Mouse (Mus musculus) thymus, adult 2 months (tissue): Measurements from ENCODE around the gene Olfr433. TPM values are rescaled to one million over a fixed set of nuclear protein-coding genes. Genes with fewer than 3 reads are reported as not detected.
"Not testable (repeated sequence)": the region's sequence is repeated elsewhere in the genome, so short reads cannot be mapped to it uniquely, and the experiment has no call there.

Experiments used
- DNase-seq: peaks from one replicate; pipeline ENCODE4 v3.0.0; 2021
- H3K27ac ChIP-seq: fragments of 200-500 bp; 2 replicates; pipeline ENCODE4 v1.5.1; 2012; ENCODE audit warnings: low read length, control low read depth; ENCODE audit not compliant: control insufficient read depth, insufficient read depth
- H3K27me3 ChIP-seq: fragments of 200-500 bp; 2 replicates; pipeline ENCODE4 v1.6.1; 2012; ENCODE audit warnings: mild to moderate bottlenecking, low read length, moderate library complexity, mixed read lengths; ENCODE audit not compliant: control insufficient read depth, insufficient read depth
- H3K36me3 ChIP-seq: fragments of 200-500 bp; 2 replicates; pipeline ENCODE4 v1.6.1; 2012; ENCODE audit warnings: mild to moderate bottlenecking, low read length, moderate library complexity; ENCODE audit not compliant: control insufficient read depth, insufficient read depth
- H3K4me1 ChIP-seq: fragments of 200-500 bp; replicated peaks from 2 replicates; pipeline ENCODE4 v1.6.1; 2012; ENCODE audit warnings: low read length; ENCODE audit not compliant: control insufficient read depth, insufficient read depth
- H3K4me3 ChIP-seq: fragments of 200-500 bp; 2 replicates; pipeline ENCODE4 v1.5.1; 2012; ENCODE audit warnings: mild to moderate bottlenecking, low read length, control low read depth, moderate library complexity; ENCODE audit not compliant: control insufficient read depth, insufficient read depth
- CTCF ChIP-seq: fragments of 200-500 bp; IDR thresholded peaks from 2 replicates; pipeline ENCODE4 v1.5.1; 2012; ENCODE audit warnings: mild to moderate bottlenecking, control low read depth, low read length, moderate library complexity, borderline replicate concordance; ENCODE audit not compliant: control insufficient read depth, poor library complexity, insufficient read depth; ENCODE audit errors: extremely low read depth
- POLR2A ChIP-seq: fragments of 200-500 bp; IDR thresholded peaks from 2 replicates; pipeline ENCODE4 v1.6.1; 2012; ENCODE audit warnings: mild to moderate bottlenecking, low read length, control low read depth, moderate library complexity; ENCODE audit not compliant: control insufficient read depth, poor library complexity, insufficient read depth; ENCODE audit errors: extremely low read depth
- WGBS: fragments of 180-500 bp; shearing (Covaris S2); methylation state at CpG from one replicate; pipeline ENCODE4 v1.1.7; 2018; 5-methylcytosine and 5-hydroxymethylcytosine counted together
- polyA plus RNA-seq: library from polyadenylated mRNA; depleted of rRNA; stranded (reverse); fragments of >200 nt; gene quantifications from 2 replicates; pipeline ENCODE4 v1.2.3, GENCODE M21; 2012

Olfr433 gene
- polyA plus RNA-seq, 1 experiment, result 0.89 TPM

DNA sequence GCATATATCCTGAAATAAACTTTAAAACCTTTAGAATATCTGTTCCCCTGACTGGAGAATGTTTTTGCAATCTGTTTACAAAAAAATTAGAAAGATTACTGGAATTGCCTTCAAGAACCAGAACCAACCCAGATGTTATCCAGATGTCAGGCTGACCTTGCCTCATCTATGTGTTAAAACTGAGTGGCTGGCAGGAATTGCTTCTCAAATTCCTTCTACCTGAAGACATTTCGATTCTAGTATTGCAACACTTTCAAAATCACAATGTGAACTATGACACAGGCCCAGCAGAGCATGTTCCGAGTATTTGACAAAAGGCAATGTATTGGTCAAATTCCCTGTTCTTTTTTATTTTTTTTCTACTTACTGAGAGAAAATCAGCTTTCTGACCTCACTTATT lies 3.9 kb downstream of the Olfr433 start:
- Histone ChIP-seq H3K4me3 (no peak overlapping the region), H3K4me1 (peaks cover 2% of the 10 kb centered on the region; the same call in 1 of the 2 replicates), H3K27ac (no peak overlapping the region), H3K36me3 (no peaks in the 10 kb centered on the region), H3K27me3 (no peaks in the 10 kb centered on the region)
- no peak for DNase-seq
- no peak for TF ChIP-seq CTCF
- TF ChIP-seq POLR2A, result no peak
- 84% methylated on average over 2 of the region's 2 CpGs for WGBS

DNA sequence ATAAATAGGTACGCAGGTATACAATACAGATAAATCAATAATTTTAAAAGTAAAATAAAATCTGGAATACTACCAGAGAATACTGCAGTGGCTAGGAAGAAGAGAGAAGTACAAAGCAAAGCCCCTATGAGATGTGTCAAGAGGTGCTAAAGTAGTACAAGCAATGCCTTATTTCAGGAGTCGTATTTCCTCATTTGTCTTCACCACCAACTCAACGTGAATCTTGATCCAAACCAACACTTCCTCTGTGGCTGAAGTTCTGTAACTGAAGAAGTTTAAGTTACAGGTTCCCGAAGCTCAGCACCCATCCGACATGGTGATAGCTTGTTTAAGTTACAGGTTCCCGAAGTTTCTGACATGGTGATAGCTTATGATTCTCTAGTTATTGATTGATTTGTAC lies 7.7 kb downstream of the Olfr433 start:
- not testable (repeated sequence) for H3K4me3 ChIP-seq, H3K27ac ChIP-seq, DNase-seq, H3K27me3 ChIP-seq, H3K36me3 ChIP-seq, H3K4me1 ChIP-seq
- WGBS, result 34% methylated on average over 6 of the region's 6 CpGs

DNA sequence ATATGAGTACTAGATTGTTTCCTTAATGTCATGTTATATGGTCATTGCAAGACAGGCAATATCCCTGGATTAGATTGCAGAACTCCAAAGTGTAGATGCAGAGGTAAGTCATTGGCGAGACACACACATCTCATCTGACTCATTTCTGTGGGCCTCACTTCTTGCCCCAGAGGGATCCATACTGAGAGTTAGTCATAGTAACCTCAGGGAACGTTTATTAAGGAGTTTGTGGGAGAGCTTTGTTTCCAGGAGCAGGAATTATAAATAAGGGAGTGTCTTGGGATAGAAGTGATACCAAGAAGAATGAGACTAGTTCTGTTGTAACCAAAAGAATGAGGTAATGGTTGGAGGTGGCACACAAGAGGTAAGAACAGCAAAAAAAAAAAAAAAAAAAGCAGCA lies 8.4 kb downstream of the Olfr433 start, which contains the start of gene Olfr432:
Gene Olfr432, plus strand, starts transcription at position 313 of the 400 bp plus-strand sequence.
- 0 out of 2 replicates have a peak, but pooled peaks cover 2% of the 10 kb centered on the region for H3K4me1 ChIP-seq
- no peaks in the 10 kb centered on the region for H3K27me3 ChIP-seq
- no peak for DNase-seq
- H3K36me3 ChIP-seq, result no peaks in the 10 kb centered on the region
- TF ChIP-seq CTCF (no peak), POLR2A (no peak)
- no peak within 1 kb of the TSS for H3K27ac ChIP-seq
- WGBS, result 87% methylated on average over 2 of the region's 2 CpGs
- no peak within 1 kb of the TSS for H3K4me3 ChIP-seq

DNA sequence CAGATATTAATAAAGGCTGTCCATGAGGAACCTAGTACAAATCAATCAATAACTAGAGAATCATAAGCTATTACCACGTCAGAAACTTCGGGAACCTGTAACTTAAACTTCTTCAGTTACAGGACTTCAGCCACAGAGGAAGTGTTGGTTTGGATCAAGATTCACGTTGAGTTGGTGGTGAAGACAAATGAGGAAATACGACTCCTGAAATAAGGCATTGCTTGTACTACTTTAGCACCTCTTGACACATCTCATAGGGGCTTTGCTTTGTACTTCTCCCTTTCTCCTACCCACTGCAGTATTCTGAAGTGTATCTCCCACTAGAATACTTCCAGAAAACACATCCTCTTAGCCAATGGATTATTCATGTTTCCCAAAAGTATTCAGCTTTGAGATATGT lies 8.9 kb downstream of the Olfr433 start:
- not testable (repeated sequence) for H3K4me1 ChIP-seq, H3K4me3 ChIP-seq, H3K36me3 ChIP-seq, DNase-seq, H3K27ac ChIP-seq, H3K27me3 ChIP-seq
- WGBS, result 11% methylated on average over 4 of the region's 4 CpGs

DNA sequence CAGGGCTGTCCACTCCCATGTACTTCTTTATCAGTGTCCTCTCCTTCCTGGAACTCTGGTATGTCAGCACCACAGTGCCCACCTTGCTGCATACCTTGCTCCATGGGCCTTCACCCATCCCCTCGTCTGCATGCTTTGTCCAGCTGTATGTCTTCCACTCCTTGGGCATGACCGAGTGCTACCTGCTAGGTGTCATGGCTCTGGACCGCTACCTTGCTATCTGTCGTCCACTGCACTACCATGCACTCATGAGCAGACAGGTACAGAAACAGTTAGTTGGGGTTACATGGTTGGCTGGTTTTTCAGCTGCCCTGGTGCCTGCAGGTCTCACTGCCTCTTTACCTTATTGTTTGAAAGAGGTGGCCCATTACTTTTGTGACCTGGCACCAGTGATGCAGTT lies 10.0 kb downstream of the Olfr433 start:
- TF ChIP-seq POLR2A (no peak), CTCF (no peak)
- WGBS, result 98% methylated on average over 4 of the region's 4 CpGs
- 0 out of 2 replicates have a peak, but pooled peaks cover 2% of the 10 kb centered on the region for H3K4me1 ChIP-seq
- no peak for DNase-seq
- no peak overlapping the region for H3K4me3 ChIP-seq
- no peak overlapping the region for H3K27ac ChIP-seq
- no peaks in the 10 kb centered on the region for H3K36me3 ChIP-seq
- no peaks in the 10 kb centered on the region for H3K27me3 ChIP-seq

DNA sequence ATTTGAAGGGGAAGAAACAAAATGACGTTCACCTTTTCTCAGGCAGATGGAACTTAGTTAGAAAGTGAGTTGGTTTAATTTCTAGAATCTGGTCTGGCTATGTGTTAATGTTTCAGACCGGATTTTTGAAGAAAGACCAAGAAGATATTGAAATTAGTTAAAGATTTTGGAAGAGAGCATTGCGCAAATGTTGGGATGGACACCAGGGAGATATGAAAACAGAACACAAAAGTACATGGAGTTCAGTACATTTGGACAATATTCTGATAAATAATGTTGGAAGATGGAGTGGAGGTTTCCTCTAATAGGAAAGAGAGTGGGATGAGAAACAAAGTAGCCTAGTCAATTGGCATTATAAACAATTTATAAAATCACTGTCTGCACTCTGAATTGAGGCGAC lies 11.0 kb downstream of the Olfr433 start:
- no peak overlapping the region for H3K4me3 ChIP-seq
- 94% methylated on average over 4 of the region's 4 CpGs for WGBS
- H3K27ac ChIP-seq, result no peak overlapping the region
- H3K27me3 ChIP-seq, result no peaks in the 10 kb centered on the region
- no peak for TF ChIP-seq POLR2A
- no peak for TF ChIP-seq CTCF
- DNase-seq, result no peak
- 0 out of 2 replicates have a peak, but pooled peaks cover 2% of the 10 kb centered on the region for H3K4me1 ChIP-seq
- no peaks in the 10 kb centered on the region for H3K36me3 ChIP-seq

DNA sequence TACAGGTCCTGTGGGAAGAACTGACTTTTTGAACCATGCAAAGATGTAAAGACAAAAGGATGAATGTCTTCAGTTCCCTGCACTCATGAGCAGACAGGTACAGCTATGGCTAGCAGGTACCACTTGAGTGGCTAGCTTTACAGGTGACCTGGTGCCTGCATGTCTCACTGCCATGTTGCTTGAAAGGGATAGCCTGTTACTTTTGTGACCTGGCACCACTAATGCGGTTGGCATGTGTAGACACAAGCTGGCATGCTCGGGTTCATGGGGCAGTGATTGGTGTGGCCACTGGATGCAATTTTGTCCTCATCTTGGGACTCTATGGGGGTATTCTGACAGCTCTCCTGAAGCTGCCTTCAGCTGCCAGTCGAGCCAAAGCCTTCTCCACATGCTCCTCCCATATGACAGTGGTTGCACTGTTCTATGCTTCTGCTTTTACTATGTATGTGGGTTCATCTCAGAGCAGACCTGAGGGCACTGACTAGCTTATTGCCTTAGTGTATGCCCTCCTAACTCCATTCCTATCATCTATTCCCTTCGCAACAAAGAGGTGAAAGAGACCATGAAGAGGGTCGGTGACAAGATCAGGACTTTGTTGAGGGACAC lies 11.5 kb downstream of the Olfr433 start:
- no peaks in the 10 kb centered on the region for H3K36me3 ChIP-seq
- TF ChIP-seq CTCF (no peak), POLR2A (no peak)
- no peak overlapping the region for H3K4me3 ChIP-seq
- 77% methylated on average over 5 of the region's 5 CpGs for WGBS
- no peak for DNase-seq
- H3K27me3 ChIP-seq, result no peaks in the 10 kb centered on the region
- H3K27ac ChIP-seq, result no peak overlapping the region
- H3K4me1 ChIP-seq, result 0 out of 2 replicates have a peak, but pooled peaks cover 2% of the 10 kb centered on the region

DNA sequence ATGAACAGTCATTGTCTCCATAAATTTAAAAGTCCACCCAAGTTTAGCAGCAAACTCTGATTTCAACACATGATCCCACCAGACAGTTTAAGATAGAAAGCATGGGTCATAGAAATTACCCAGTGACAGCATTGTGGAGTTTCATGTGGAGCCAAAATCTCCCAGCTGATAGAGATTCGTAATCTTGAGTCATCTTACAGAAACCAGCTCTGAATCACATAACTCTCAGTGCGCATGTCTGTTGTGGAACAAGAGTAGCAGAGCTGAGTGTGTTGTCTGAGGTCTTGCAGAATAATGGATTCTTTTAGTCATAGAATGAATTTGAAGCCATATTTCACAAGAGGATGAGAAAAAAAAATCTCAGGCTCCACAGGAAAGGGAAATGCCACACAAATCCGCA lies 12.5 kb downstream of the Olfr433 start:
- H3K4me3 ChIP-seq, result no peak overlapping the region
- DNase-seq, result no peak
- WGBS, result 89% methylated on average over 3 of the region's 3 CpGs
- H3K27me3 ChIP-seq, result no peaks in the 10 kb centered on the region
- 0 out of 2 replicates have a peak, but pooled peaks cover 2% of the 10 kb centered on the region for H3K4me1 ChIP-seq
- no peak for TF ChIP-seq CTCF
- no peak for TF ChIP-seq POLR2A
- no peaks in the 10 kb centered on the region for H3K36me3 ChIP-seq
- H3K27ac ChIP-seq, result no peak overlapping the region
